Comparison of ENCODE assay signal across 8 mouse cellular contexts in genomic region chr8:105936866-105937475, GRCm38 (mm10). TPM values are rescaled to one million over a fixed set of nuclear protein-coding genes. Genes with fewer than 3 reads are reported as not detected.
DNase-seq lines count a peak whose midpoint lies in the region; ATAC-seq and TF ChIP-seq lines count a peak whose summit lies in the region.

No protein-coding gene starts in this region.

- H3K27ac ChIP-seq in CH12.LX (ENCODE audit: insufficient read depth, low read depth): peak overlapping the region; percentile 67
- H3K27ac ChIP-seq in forebrain, embryonic 11.5 days (ENCODE audit: low read depth, low read length): peak overlapping the region; percentile 32
- H3K27ac ChIP-seq in heart, postnatal 0 days (ENCODE audit: low read depth): peak overlapping the region; percentile 95
- peak overlapping the region; percentile 81 for H3K27ac ChIP-seq in liver, embryonic 16.5 days (ENCODE audit: low read length)
- H3K27ac ChIP-seq in neural tube, embryonic 13.5 days (replicated peaks): peak overlapping the region; percentile 94
- peak overlapping the region; percentile 86 for H3K27ac ChIP-seq in testis, adult 2 months (ENCODE audit: control insufficient read depth, insufficient read depth, low read depth, low read length)

- H3K9ac ChIP-seq in CH12.LX (ENCODE audit: insufficient read depth, low read depth): peak overlapping the region; percentile 66
- H3K9ac ChIP-seq in forebrain, embryonic 11.5 days (ENCODE audit: low read length): peak overlapping the region; percentile 84
- peak overlapping the region; percentile 81 for H3K9ac ChIP-seq in heart, postnatal 0 days (replicated peaks; ENCODE audit: low read depth, low read length)
- H3K9ac ChIP-seq in liver, embryonic 16.5 days (ENCODE audit: low read depth, low read length): peak overlapping the region; percentile 83
- H3K9ac ChIP-seq in neural tube, embryonic 13.5 days: peak overlapping the region; percentile 83

- WGBS in forebrain, embryonic 11.5 days: under 1% methylated on average over 30 of the region's 30 CpGs
- 0% methylated on average over 27 of the region's 30 CpGs for WGBS in heart, postnatal 0 days
- WGBS in liver, embryonic 16.5 days (ENCODE audit: insufficient replicate concordance): under 1% methylated on average over 30 of the region's 30 CpGs
- under 1% methylated on average over 29 of the region's 30 CpGs for WGBS in neural tube, embryonic 13.5 days

- peaks cover 14 to 56% of the 10 kb centered on the region in 2 experiments for H3K36me3 ChIP-seq in CH12.LX (replicated peaks in 1 of 2; ENCODE audit: control insufficient read depth in 1 of 2, insufficient read depth in 1 of 2, low read length in 1 of 2)
- H3K36me3 ChIP-seq in forebrain, embryonic 11.5 days (ENCODE audit: control insufficient read depth, insufficient read depth, low read length): no peaks in the 10 kb centered on the region
- peaks cover 14% of the 10 kb centered on the region for H3K36me3 ChIP-seq in heart, postnatal 0 days (replicated peaks; ENCODE audit: control insufficient read depth, insufficient read depth, low read length)
- H3K36me3 ChIP-seq in liver, embryonic 16.5 days (ENCODE audit: control insufficient read depth, insufficient read depth): no peaks in the 10 kb centered on the region
- H3K36me3 ChIP-seq in neural tube, embryonic 13.5 days: peaks cover 18% of the 10 kb centered on the region; the same call in 1 of the 2 replicates
- H3K36me3 ChIP-seq in testis, adult 2 months (ENCODE audit: control insufficient read depth, insufficient read depth, low read length): no peaks in the 10 kb centered on the region

- H3K4me2 ChIP-seq in CH12.LX (ENCODE audit: insufficient read depth, low read depth, poor library complexity, severe bottlenecking): peak overlapping the region; percentile 70
- H3K4me2 ChIP-seq in forebrain, embryonic 11.5 days (ENCODE audit: low read depth, low read length, severe bottlenecking): peak overlapping the region; percentile 97
- H3K4me2 ChIP-seq in heart, postnatal 0 days (ENCODE audit: low read depth, low read length): peak overlapping the region; percentile 97
- peak overlapping the region; percentile 95 for H3K4me2 ChIP-seq in liver, embryonic 16.5 days (ENCODE audit: low read depth, low read length)
- H3K4me2 ChIP-seq in neural tube, embryonic 13.5 days: peak overlapping the region; percentile 97

- no peak; the same call in 1 of the 2 replicates for TF ChIP-seq RAD21 in CH12.LX (IDR thresholded peaks at IDR 0.05; ENCODE audit: low read depth, low read length)

- H3K9me3 ChIP-seq in CH12.LX (replicated peaks; ENCODE audit: low read length): no peaks in the 10 kb centered on the region
- no peaks in the 10 kb centered on the region for H3K9me3 ChIP-seq in forebrain, embryonic 11.5 days (ENCODE audit: control insufficient read depth, low read length)
- no peaks in the 10 kb centered on the region for H3K9me3 ChIP-seq in heart, postnatal 0 days (replicated peaks; ENCODE audit: control insufficient read depth, low read length)
- no peaks in the 10 kb centered on the region for H3K9me3 ChIP-seq in liver, embryonic 16.5 days (replicated peaks; ENCODE audit: control insufficient read depth, low read length)
- no peaks in the 10 kb centered on the region for H3K9me3 ChIP-seq in neural tube, embryonic 13.5 days

- TF ChIP-seq POLR2A in CH12.LX (IDR thresholded peaks at IDR 0.05; ENCODE audit: low read depth, low read length): peak; percentile 66
- TF ChIP-seq POLR2A in testis, adult 2 months (IDR thresholded peaks at IDR 0.05; ENCODE audit: control insufficient read depth, low read depth, low read length): peak; percentile 67

- no peaks in the 10 kb centered on the region for H3K79me2 ChIP-seq in CH12.LX (replicated peaks; ENCODE audit: control insufficient read depth, extremely low read depth, insufficient read depth, poor library complexity, severe bottlenecking)

- in situ Hi-C loops in CH12.LX (cut with MboI; ENCODE audit: low pct_ligation_motif_present, low pct_unique_long_range_greater_than_20kb, low sequenced_read_pairs): loop anchor here (5.0 kb wide), 1 partner anchor 45 kb away; the partner anchor contains the start of gene Nrn1l

- no peak; a peak in 1 of 4 replicates for TF ChIP-seq CTCF in CH12.LX (conservative IDR thresholded peaks at IDR 0.05 in 1 of 2, IDR thresholded peaks at IDR 0.05 in 1 of 2; ENCODE audit: low read depth in 2 of 2, low read length in 2 of 2)
- no peak; the same call in 1 of the 2 replicates for TF ChIP-seq CTCF in heart, postnatal 0 days (IDR thresholded peaks at IDR 0.05; ENCODE audit: low read depth)
- no peak for TF ChIP-seq CTCF in testis, adult 2 months (IDR thresholded peaks at IDR 0.05; ENCODE audit: control insufficient read depth, insufficient read depth, insufficient replicate concordance, low read depth, low read length)

- no peak for TF ChIP-seq EP300 in CH12.LX (IDR thresholded peaks at IDR 0.05; ENCODE audit: low read length)
- TF ChIP-seq EP300 in heart, postnatal 0 days (IDR thresholded peaks at IDR 0.05; ENCODE audit: low read depth): no peak

- peak overlapping the region; percentile 85 to 96 (median 92) for H3K4me3 ChIP-seq in CH12.LX (replicated peaks in 1 of 3; ENCODE audit: low read depth in 2 of 3, low read length in 2 of 3, poor library complexity in 1 of 3)
- H3K4me3 ChIP-seq in forebrain, embryonic 11.5 days (ENCODE audit: low read depth, low read length): peak overlapping the region; percentile 49
- H3K4me3 ChIP-seq in heart, postnatal 0 days (ENCODE audit: low read depth, low read length): peak overlapping the region; percentile 82
- H3K4me3 ChIP-seq in liver, embryonic 16.5 days (ENCODE audit: low read depth, low read length): peak overlapping the region; percentile 77
- peak overlapping the region; percentile 71 for H3K4me3 ChIP-seq in neural tube, embryonic 13.5 days
- H3K4me3 ChIP-seq in testis, adult 2 months (ENCODE audit: control insufficient read depth, low read depth, low read length): peak overlapping the region; percentile 95

- peaks cover 3 to 29% of the 10 kb centered on the region in 2 experiments; a peak in 3 of 4 replicates for H3K4me1 ChIP-seq in CH12.LX (ENCODE audit: control insufficient read depth in 1 of 2, insufficient read depth in 2 of 2)
- peaks cover 6% of the 10 kb centered on the region; the same call in 1 of the 2 replicates for H3K4me1 ChIP-seq in forebrain, embryonic 11.5 days (replicated peaks; ENCODE audit: control insufficient read depth, insufficient read depth, low read length)
- H3K4me1 ChIP-seq in heart, postnatal 0 days (ENCODE audit: control insufficient read depth, insufficient read depth): peaks cover 10% of the 10 kb centered on the region; the same call in 1 of the 2 replicates
- peaks cover 26% of the 10 kb centered on the region for H3K4me1 ChIP-seq in liver, embryonic 16.5 days (ENCODE audit: control insufficient read depth, low read depth, low read length)
- H3K4me1 ChIP-seq in neural tube, embryonic 13.5 days (replicated peaks): peaks cover 25% of the 10 kb centered on the region
- H3K4me1 ChIP-seq in testis, adult 2 months (ENCODE audit: control insufficient read depth, insufficient read depth, low read length): peaks cover 13% of the 10 kb centered on the region

- H3K27me3 ChIP-seq in CH12.LX (replicated peaks): no peaks in the 10 kb centered on the region
- H3K27me3 ChIP-seq in forebrain, embryonic 11.5 days (ENCODE audit: control insufficient read depth, insufficient read depth, low read length): no peaks in the 10 kb centered on the region
- no peaks in the 10 kb centered on the region for H3K27me3 ChIP-seq in heart, postnatal 0 days (ENCODE audit: control insufficient read depth, insufficient read depth, low read length)
- H3K27me3 ChIP-seq in liver, embryonic 16.5 days (ENCODE audit: control insufficient read depth, insufficient read depth, low read depth, low read length): no peaks in the 10 kb centered on the region
- H3K27me3 ChIP-seq in neural tube, embryonic 13.5 days: no peaks in the 10 kb centered on the region
- H3K27me3 ChIP-seq in testis, adult 2 months (ENCODE audit: control insufficient read depth, insufficient read depth, low read length): no peaks in the 10 kb centered on the region

- peak; percentile 88 for ATAC-seq in forebrain, embryonic 11.5 days (replicated peaks; ENCODE audit: low FRiP score)
- peak; percentile 91 for ATAC-seq in heart, postnatal 0 days (ENCODE audit: insufficient read depth, low read depth)
- peak; percentile 85 for ATAC-seq in liver, embryonic 16.5 days (ENCODE audit: low read depth)
- peak; percentile 91 for ATAC-seq in neural tube, embryonic 13.5 days (ENCODE audit: low read depth)

- DNase-seq in CH12.LX (ENCODE audit: extremely low read depth): peak; percentile 97
- peak; percentile 75 for DNase-seq in c-Kit-positive CD71-positive TER-119-negative erythroid progenitor cells, embryonic 14.5 days (ENCODE audit: low read depth)
- DNase-seq in forebrain, embryonic 11.5 days (ENCODE audit: low spot score): peak; percentile 91
- peak; percentile 97 for DNase-seq in heart, postnatal 0 days (ENCODE audit: low spot score)
- DNase-seq in kidney, postnatal 4 days: peak; percentile 90 to 94

- dilution Hi-C loops in CH12.LX (cut with MboI; ENCODE audit: extremely low pct_ligation_motif_present, extremely low pct_unique_long_range_greater_than_20kb, low sequenced_read_pairs): no loop called here

RNA-seq across cellular contexts. Expression of gene Psmb10, which starts 1.3 kb away (rescaled TPM):
- total RNA-seq in CH12.LX (2012; rRNA removed): 228 and 298 TPM in 2 replicates
- total RNA-seq in CH12.LX (2014; rRNA removed): 136 and 137 TPM in 2 replicates
- 227 and 313 TPM in 2 replicates for polyA plus RNA-seq in CH12.LX (2012; ENCODE audit: insufficient read length, low read depth)
- polyA plus RNA-seq in forebrain, embryonic 11.5 days (2014; fragmentation: Nextera tagmentation; extraction: Ambion mirVana): 20.9 and 21.5 TPM in 2 replicates
- 77.8 and 87.4 TPM in 2 replicates for total RNA-seq in heart, postnatal 0 days (2014; rRNA removed; ENCODE audit: low replicate concordance)
- 95.3 and 101 TPM in 2 replicates for polyA plus RNA-seq in heart, postnatal 0 days (2015; fragmentation: Nextera tagmentation; extraction: Ambion mirVana)
- 34.8 and 40.6 TPM in 2 replicates for polyA plus RNA-seq in liver, embryonic 16.5 days (2015; fragmentation: Nextera tagmentation; extraction: Ambion mirVana)
- polyA plus RNA-seq in neural tube, embryonic 13.5 days (2015; fragmentation: Nextera tagmentation; extraction: Ambion mirVana): 43.1 and 43.2 TPM in 2 replicates
- polyA plus RNA-seq in testis, adult 2 months (2012; rRNA removed): 10.5 and 11.3 TPM in 2 replicates

RNA-seq across cellular contexts. Expression of gene Ctrl, which starts 3.3 kb away (rescaled TPM):
- total RNA-seq in CH12.LX (2012; rRNA removed): 2.0 and 2.9 TPM in 2 replicates
- total RNA-seq in CH12.LX (2014; rRNA removed): 1.3 and 1.5 TPM in 2 replicates
- polyA plus RNA-seq in CH12.LX (2012; ENCODE audit: insufficient read length, low read depth): 5.3 and 5.9 TPM in 2 replicates
- polyA plus RNA-seq in forebrain, embryonic 11.5 days (2014; fragmentation: Nextera tagmentation; extraction: Ambion mirVana): 1.1 and 2.5 TPM in 2 replicates
- not detected in 2 replicates for total RNA-seq in heart, postnatal 0 days (2014; rRNA removed; ENCODE audit: low replicate concordance)
- 0.31 and 0.38 TPM in 2 replicates for polyA plus RNA-seq in heart, postnatal 0 days (2015; fragmentation: Nextera tagmentation; extraction: Ambion mirVana)
- polyA plus RNA-seq in liver, embryonic 16.5 days (2015; fragmentation: Nextera tagmentation; extraction: Ambion mirVana): 0.22 TPM in 1 of 2 replicates, not detected in the other
- 3.1 and 3.6 TPM in 2 replicates for polyA plus RNA-seq in neural tube, embryonic 13.5 days (2015; fragmentation: Nextera tagmentation; extraction: Ambion mirVana)
- polyA plus RNA-seq in testis, adult 2 months (2012; rRNA removed): 0.91 and 0.96 TPM in 2 replicates

RNA-seq across cellular contexts. Expression of gene Lcat, which starts 6.2 kb away (rescaled TPM):
- total RNA-seq in CH12.LX (2012; rRNA removed): 0.21 and 0.34 TPM in 2 replicates
- 0.18 TPM in 1 of 2 replicates, not detected in the other for total RNA-seq in CH12.LX (2014; rRNA removed)
- polyA plus RNA-seq in CH12.LX (2012; ENCODE audit: insufficient read length, low read depth): 0.17 and 0.25 TPM in 2 replicates
- 0.55 and 0.60 TPM in 2 replicates for polyA plus RNA-seq in forebrain, embryonic 11.5 days (2014; fragmentation: Nextera tagmentation; extraction: Ambion mirVana)
- total RNA-seq in heart, postnatal 0 days (2014; rRNA removed; ENCODE audit: low replicate concordance): 0.93 TPM in 1 of 2 replicates, not detected in the other
- 0.51 and 0.56 TPM in 2 replicates for polyA plus RNA-seq in heart, postnatal 0 days (2015; fragmentation: Nextera tagmentation; extraction: Ambion mirVana)
- polyA plus RNA-seq in liver, embryonic 16.5 days (2015; fragmentation: Nextera tagmentation; extraction: Ambion mirVana): 88.0 and 97.1 TPM in 2 replicates
- 0.59 and 0.71 TPM in 2 replicates for polyA plus RNA-seq in neural tube, embryonic 13.5 days (2015; fragmentation: Nextera tagmentation; extraction: Ambion mirVana)
- 0.84 and 1.6 TPM in 2 replicates for polyA plus RNA-seq in testis, adult 2 months (2012; rRNA removed)

RNA-seq across cellular contexts. Expression of gene Slc12a4, which starts 28.9 kb away (rescaled TPM):
- total RNA-seq in CH12.LX (2012; rRNA removed): 9.4 and 9.7 TPM in 2 replicates
- total RNA-seq in CH12.LX (2014; rRNA removed): 2.8 and 4.2 TPM in 2 replicates
- polyA plus RNA-seq in CH12.LX (2012; ENCODE audit: insufficient read length, low read depth): 7.2 and 8.1 TPM in 2 replicates
- 10.6 and 11.4 TPM in 2 replicates for polyA plus RNA-seq in forebrain, embryonic 11.5 days (2014; fragmentation: Nextera tagmentation; extraction: Ambion mirVana)
- 36.7 and 40.7 TPM in 2 replicates for total RNA-seq in heart, postnatal 0 days (2014; rRNA removed; ENCODE audit: low replicate concordance)
- polyA plus RNA-seq in heart, postnatal 0 days (2015; fragmentation: Nextera tagmentation; extraction: Ambion mirVana): 32.8 and 34.9 TPM in 2 replicates
- 11.1 and 12.0 TPM in 2 replicates for polyA plus RNA-seq in liver, embryonic 16.5 days (2015; fragmentation: Nextera tagmentation; extraction: Ambion mirVana)
- 8.7 and 11.0 TPM in 2 replicates for polyA plus RNA-seq in neural tube, embryonic 13.5 days (2015; fragmentation: Nextera tagmentation; extraction: Ambion mirVana)
- polyA plus RNA-seq in testis, adult 2 months (2012; rRNA removed): 5.6 and 5.9 TPM in 2 replicates

RNA-seq across cellular contexts. Expression of gene Pskh1, which starts 36.7 kb away (rescaled TPM):
- total RNA-seq in CH12.LX (2012; rRNA removed) (12.2 and 12.9 TPM in 2 replicates), CH12.LX (2014; rRNA removed) (10.5 and 11.0 TPM in 2 replicates)
- polyA plus RNA-seq in CH12.LX (2012; ENCODE audit: insufficient read length, low read depth): 11.5 and 12.3 TPM in 2 replicates
- 22.1 and 23.1 TPM in 2 replicates for polyA plus RNA-seq in forebrain, embryonic 11.5 days (2014; fragmentation: Nextera tagmentation; extraction: Ambion mirVana)
- 44.2 and 52.4 TPM in 2 replicates for total RNA-seq in heart, postnatal 0 days (2014; rRNA removed; ENCODE audit: low replicate concordance)
- 15.4 and 15.6 TPM in 2 replicates for polyA plus RNA-seq in heart, postnatal 0 days (2015; fragmentation: Nextera tagmentation; extraction: Ambion mirVana)
- polyA plus RNA-seq in liver, embryonic 16.5 days (2015; fragmentation: Nextera tagmentation; extraction: Ambion mirVana): 10.0 and 12.2 TPM in 2 replicates
- polyA plus RNA-seq in neural tube, embryonic 13.5 days (2015; fragmentation: Nextera tagmentation; extraction: Ambion mirVana): 14.2 and 14.3 TPM in 2 replicates
- polyA plus RNA-seq in testis, adult 2 months (2012; rRNA removed): 16.7 and 19.4 TPM in 2 replicates

Comparison
In these comparisons a context has a peak if more than half of its experiments do, and no peak if none do; other contexts are left out.
1. Peak in every context shown above with its lines: DNase-seq, ATAC-seq, H3K4me3 ChIP-seq and H3K27ac ChIP-seq.
2. H3K27ac ChIP-seq: peak in every context shown above with its lines; median percentile 95 in heart, postnatal 0 days; 94 in neural tube, embryonic 13.5 days; 86 in testis, adult 2 months; 81 in liver, embryonic 16.5 days; 67 in CH12.LX; 32 in forebrain, embryonic 11.5 days.
3. RNA of gene Lcat, which starts 6.2 kb away (polyA plus RNA-seq): 88.0 to 97.1 TPM in liver, embryonic 16.5 days; 0.84 to 1.6 TPM in testis, adult 2 months, 0.59 to 0.71 TPM in neural tube, embryonic 13.5 days, 0.55 to 0.60 TPM in forebrain, embryonic 11.5 days, 0.51 to 0.56 TPM in heart, postnatal 0 days and 0.17 to 0.25 TPM in CH12.LX; every median in the first group is over 10 times any median in the second.